Mouse (Mus musculus): ENCODE measurements at regions not wholly inside any gene's neighbourhood (a gene's known extent, or its start where the extent isn't known, plus 50 kb on each side); places are given as distances from the start of the nearest gene placed in this dataset.

DNA sequence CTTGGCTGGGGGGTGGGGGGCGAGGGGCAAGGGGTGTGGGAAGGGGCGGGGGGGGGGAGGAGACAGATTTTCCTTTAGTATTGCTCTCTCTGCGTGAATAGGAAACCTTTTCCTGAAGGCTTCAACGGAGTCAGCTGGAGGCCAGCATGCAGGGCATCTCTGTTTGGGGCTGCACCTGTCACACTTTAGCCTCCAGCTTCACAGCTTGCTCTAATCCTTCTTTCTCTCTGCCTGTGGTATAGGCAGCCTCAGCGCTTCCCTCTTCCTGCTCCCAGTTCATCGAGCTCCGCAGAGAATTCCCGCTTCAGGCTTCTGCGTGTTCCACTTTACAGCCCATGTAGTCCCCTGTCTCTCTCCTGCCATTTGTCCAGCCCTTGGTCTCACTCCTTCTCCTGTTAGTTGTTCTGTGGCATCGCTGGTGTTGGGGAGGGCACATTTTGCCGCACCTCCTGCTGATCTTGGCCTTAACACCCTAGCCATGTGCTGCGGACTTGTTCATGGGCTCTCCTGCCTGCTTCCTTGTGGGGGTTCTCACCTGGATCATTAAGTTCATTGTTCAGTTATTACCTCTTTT, 51.7 kb upstream of the Jph4 start:
- 0 out of 2 replicates have a peak, but pooled peaks cover 2% of the 10 kb centered on the region for H3K4me1 ChIP-seq (ENCODE audit: control insufficient read depth, insufficient read depth, low read length)
- no peak overlapping the region; the same call in 1 of the 2 replicates for H3K9ac ChIP-seq (ENCODE audit: low read length)
- 16% methylated on average over 12 of the region's 12 CpGs for WGBS
- H3K27ac ChIP-seq (ENCODE audit: low read depth, low read length), result no peak overlapping the region
- ATAC-seq (ENCODE audit: low FRiP score) (no peak), DNase-seq (ENCODE audit: low spot score, missing footprints) (peak; percentile 4)
- no peaks in the 10 kb centered on the region for H3K27me3 ChIP-seq (ENCODE audit: control insufficient read depth, insufficient read depth, low read length)
- no peaks in the 10 kb centered on the region for H3K9me3 ChIP-seq (ENCODE audit: control insufficient read depth, low read length)
- H3K36me3 ChIP-seq (ENCODE audit: control insufficient read depth, insufficient read depth, low read length), result no peaks in the 10 kb centered on the region
- no peak overlapping the region for H3K4me2 ChIP-seq
- no peak overlapping the region for H3K4me3 ChIP-seq (ENCODE audit: low read depth, low read length)

DNA sequence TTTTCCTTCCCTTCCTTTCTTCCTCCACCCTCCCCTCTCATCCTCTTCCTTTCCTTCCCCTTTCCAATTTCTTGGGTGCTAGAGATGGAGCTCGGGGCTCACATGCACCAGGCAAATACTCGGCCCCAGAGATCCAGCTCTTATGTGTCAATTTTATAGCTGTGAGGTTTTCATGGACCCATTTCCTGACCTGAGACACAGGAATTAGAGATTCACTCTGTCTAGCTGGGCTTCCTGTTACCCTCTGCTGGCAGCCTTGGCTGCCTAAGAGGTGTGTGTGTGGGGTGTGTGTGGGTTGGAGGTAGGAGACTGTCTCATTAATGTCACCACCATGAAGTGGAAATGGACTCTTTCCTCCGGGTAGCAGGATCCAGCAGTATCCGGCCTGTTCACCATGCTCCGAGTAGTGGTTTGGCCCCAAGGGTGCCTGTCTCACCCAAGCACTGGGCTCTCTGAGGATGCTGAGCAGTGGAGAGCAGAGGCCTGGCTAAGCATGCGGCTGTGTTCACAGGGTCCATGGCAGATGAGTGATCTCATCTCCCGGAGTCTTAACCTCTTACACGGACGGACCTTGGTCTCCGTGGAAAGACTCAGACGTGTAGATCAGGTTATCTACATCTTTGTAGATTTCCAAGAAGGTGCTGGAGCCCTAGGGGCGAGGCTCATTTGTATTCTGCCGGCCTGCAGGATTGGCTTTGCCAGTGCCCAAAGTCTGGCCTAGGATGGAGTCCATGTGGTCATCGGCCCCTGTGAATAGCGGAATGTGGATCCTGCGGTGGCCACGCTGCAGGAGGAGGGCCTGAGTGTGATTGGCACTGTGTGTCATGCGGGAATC, 52.5 kb upstream of the Jph4 start:
- Histone ChIP-seq H3K9ac (ENCODE audit: low read length) (no peak overlapping the region), H3K9me3 (ENCODE audit: control insufficient read depth, low read length) (no peaks in the 10 kb centered on the region), H3K36me3 (ENCODE audit: control insufficient read depth, insufficient read depth, low read length) (no peaks in the 10 kb centered on the region), H3K27me3 (ENCODE audit: control insufficient read depth, insufficient read depth, low read length) (no peaks in the 10 kb centered on the region), H3K4me3 (ENCODE audit: low read depth, low read length) (no peak overlapping the region), H3K4me2 (no peak overlapping the region), H3K4me1 (ENCODE audit: control insufficient read depth, insufficient read depth, low read length) (0 out of 2 replicates have a peak, but pooled peaks cover 2% of the 10 kb centered on the region), H3K27ac (ENCODE audit: low read depth, low read length) (no peak overlapping the region)
- 91% methylated on average over 18 of the region's 18 CpGs for WGBS
- DNase-seq (ENCODE audit: low spot score, missing footprints) (peak; percentile 69), ATAC-seq (ENCODE audit: low FRiP score) (no peak)

DNA sequence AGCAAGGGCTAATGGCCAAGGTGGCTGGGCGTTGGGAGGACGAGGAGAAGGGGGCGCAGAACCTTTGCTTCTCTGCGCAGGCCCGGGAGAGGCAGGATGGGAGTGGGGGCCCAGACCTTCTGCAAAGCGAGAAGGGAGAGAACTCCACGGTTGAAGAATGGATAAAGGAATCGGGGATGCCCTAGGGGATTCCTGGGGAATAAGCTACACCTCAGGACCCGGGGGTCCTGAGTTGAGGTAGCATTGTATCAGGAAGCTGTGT, 52.0 kb upstream of the Dhrs2 start:
- Histone ChIP-seq H3K9me3 (ENCODE audit: control insufficient read depth, low read length) (no peaks in the 10 kb centered on the region), H3K9ac (ENCODE audit: low read length) (no peak overlapping the region)
- WGBS, result 94% methylated on average over 9 of the region's 9 CpGs

DNA sequence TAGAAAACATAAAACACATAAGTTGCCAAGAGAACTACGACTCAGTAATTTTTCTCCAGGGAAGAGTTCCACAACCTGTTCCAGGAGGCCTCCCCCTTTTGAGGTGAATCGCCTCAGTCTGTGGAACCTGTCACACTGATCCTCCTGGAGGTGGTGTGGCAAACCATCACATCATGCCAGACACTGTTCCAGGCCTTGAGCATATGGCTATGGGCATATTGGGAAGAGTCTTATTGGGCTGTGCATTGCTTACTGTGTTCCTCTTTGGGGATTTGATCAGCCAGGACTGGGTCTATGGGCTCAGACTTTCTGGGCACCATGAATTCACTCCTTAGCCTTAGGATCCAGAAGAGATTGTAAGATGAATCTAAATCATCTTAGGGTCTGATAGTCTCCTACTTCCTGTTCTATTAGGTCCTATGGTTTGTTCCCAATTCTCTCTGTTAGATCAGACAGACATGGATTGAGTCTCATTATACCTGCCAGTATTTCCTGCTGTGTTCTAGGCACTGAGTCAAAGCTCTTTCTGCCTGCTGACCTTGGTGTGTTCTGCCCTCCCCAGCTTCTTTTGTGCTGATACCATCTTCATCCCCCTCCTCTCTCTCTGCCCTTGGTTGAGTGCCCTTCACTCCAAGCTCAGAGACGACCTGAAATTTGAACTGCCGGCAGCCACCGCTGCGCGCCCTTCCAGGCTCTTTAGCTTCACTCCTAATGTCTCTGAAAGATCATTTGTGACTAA, 50.3 kb upstream of the Dhrs2 start:
- Histone ChIP-seq H3K4me1 (ENCODE audit: control insufficient read depth, insufficient read depth, low read length) (0 out of 2 replicates have a peak, but pooled peaks cover 2% of the 10 kb centered on the region), H3K9me3 (ENCODE audit: control insufficient read depth, low read length) (no peaks in the 10 kb centered on the region), H3K36me3 (ENCODE audit: control insufficient read depth, insufficient read depth, low read length) (no peaks in the 10 kb centered on the region), H3K27me3 (ENCODE audit: control insufficient read depth, insufficient read depth, low read length) (no peaks in the 10 kb centered on the region), H3K9ac (ENCODE audit: low read length) (no peak overlapping the region), H3K27ac (ENCODE audit: low read depth, low read length) (no peak overlapping the region), H3K4me2 (no peak overlapping the region), H3K4me3 (ENCODE audit: low read depth, low read length) (no peak overlapping the region)
- DNase-seq (ENCODE audit: low spot score, missing footprints) (peak; percentile 41), ATAC-seq (ENCODE audit: low FRiP score) (no peak)
- 82% methylated on average over 7 of the region's 7 CpGs for WGBS

More for the DNA sequence above, 52.0 kb upstream of the Dhrs2 start:
- Histone ChIP-seq H3K4me1 (ENCODE audit: control insufficient read depth, insufficient read depth, low read length) (0 out of 2 replicates have a peak, but pooled peaks cover 2% of the 10 kb centered on the region), H3K27ac (ENCODE audit: low read depth, low read length) (no peak overlapping the region), H3K4me2 (no peak overlapping the region), H3K4me3 (ENCODE audit: low read depth, low read length) (no peak overlapping the region), H3K36me3 (ENCODE audit: control insufficient read depth, insufficient read depth, low read length) (no peaks in the 10 kb centered on the region), H3K27me3 (ENCODE audit: control insufficient read depth, insufficient read depth, low read length) (no peaks in the 10 kb centered on the region)
- no peak for ATAC-seq (ENCODE audit: low FRiP score)
- DNase-seq (ENCODE audit: low spot score, missing footprints), result no peak

Measured in midbrain, embryonic 11.5 days (tissue).